Mouse (Mus musculus) G1E (cell line): ENCODE measurements around the gene Fstl1. TPM values are rescaled to one million over a fixed set of nuclear protein-coding genes. Genes with fewer than 3 reads are reported as not detected.
A peak's percentile ranks its signal among the peaks of the same experiment; 100 is the strongest.

ENCODE experiments used
- ATAC-seq: 2 replicates; pipeline ENCODE4 v1.8.0; 2016; ENCODE audit warnings: mild to moderate bottlenecking; ENCODE audit not compliant: insufficient number of reproducible peaks, poor library complexity, low FRiP score, severe bottlenecking; ENCODE audit errors: extremely low read depth
- DNase-seq: peaks from one replicate; pipeline ENCODE4 v3.0.0; 2012; ENCODE audit warnings: low spot score
- H3K27me3 ChIP-seq: 2 replicates; pipeline ENCODE4 v1.6.1; 2012; ENCODE audit warnings: mild to moderate bottlenecking, low read length, inconsistent platforms; ENCODE audit not compliant: insufficient read depth
- H3K36me3 ChIP-seq: replicated peaks from 2 replicates; pipeline ENCODE3; 2012; ENCODE audit warnings: mild to moderate bottlenecking, inconsistent platforms
- H3K4me1 ChIP-seq: 2 replicates; pipeline ENCODE4 v1.6.1; 2012; ENCODE audit warnings: low read depth, low read length, inconsistent platforms, mixed read lengths; ENCODE audit not compliant: insufficient read depth
- H3K4me3 ChIP-seq: 2 replicates; pipeline ENCODE4 v1.5.1; 2012; ENCODE audit warnings: low read depth, mild to moderate bottlenecking, inconsistent platforms, low read length, moderate library complexity, mixed read lengths
- H3K9me3 ChIP-seq: replicated peaks from 2 replicates; pipeline ENCODE4 v1.6.1; 2012; ENCODE audit warnings: inconsistent platforms
- CTCF ChIP-seq: IDR thresholded peaks from 2 replicates; pipeline ENCODE4 v1.5.1; 2012; ENCODE audit warnings: low read depth, low read length, inconsistent platforms, mixed read lengths
- GATA1 ChIP-seq: IDR thresholded peaks from 2 replicates; pipeline ENCODE4 v1.6.1; 2012; ENCODE audit warnings: borderline replicate concordance, low read length, inconsistent platforms, mixed read lengths
- GATA2 ChIP-seq: IDR thresholded peaks from 2 replicates; pipeline ENCODE4 v1.6.1; 2012; ENCODE audit warnings: low read depth, low read length, inconsistent platforms, borderline replicate concordance
- POLR2AphosphoS5 ChIP-seq: IDR thresholded peaks from 2 replicates; pipeline ENCODE4 v1.6.1; 2012; ENCODE audit warnings: low read depth, low read length, inconsistent platforms; ENCODE audit not compliant: insufficient replicate concordance
- TAL1 ChIP-seq: conservative IDR thresholded peaks from 2 replicates; pipeline ENCODE4 v1.6.1; 2012; ENCODE audit warnings: low read depth, low read length, inconsistent platforms, mixed read lengths
- polyA plus RNA-seq: library from polyadenylated mRNA; stranded (reverse); fragments of >175 nt; gene quantifications from 2 replicates; pipeline ENCODE4 v1.2.3, GENCODE M21; 2012
- total RNA-seq, 2 experiments: library from RNA; stranded (forward) in 1 of 2; stranded (reverse) in 1 of 2; fragments of 200-1000 nt in 1 of 2; fragments of >200 nt in 1 of 2; fragmentation: Nextera tagmentation in 1 of 2; gene quantifications; 2 replicates each; pipeline ENCODE4 v1.2.3; 2014 to 2017

The Fstl1 gene
- total and polyA plus RNA-seq, 3 experiments = 0.67 to 7.4 (median 4.8) TPM

DNA sequence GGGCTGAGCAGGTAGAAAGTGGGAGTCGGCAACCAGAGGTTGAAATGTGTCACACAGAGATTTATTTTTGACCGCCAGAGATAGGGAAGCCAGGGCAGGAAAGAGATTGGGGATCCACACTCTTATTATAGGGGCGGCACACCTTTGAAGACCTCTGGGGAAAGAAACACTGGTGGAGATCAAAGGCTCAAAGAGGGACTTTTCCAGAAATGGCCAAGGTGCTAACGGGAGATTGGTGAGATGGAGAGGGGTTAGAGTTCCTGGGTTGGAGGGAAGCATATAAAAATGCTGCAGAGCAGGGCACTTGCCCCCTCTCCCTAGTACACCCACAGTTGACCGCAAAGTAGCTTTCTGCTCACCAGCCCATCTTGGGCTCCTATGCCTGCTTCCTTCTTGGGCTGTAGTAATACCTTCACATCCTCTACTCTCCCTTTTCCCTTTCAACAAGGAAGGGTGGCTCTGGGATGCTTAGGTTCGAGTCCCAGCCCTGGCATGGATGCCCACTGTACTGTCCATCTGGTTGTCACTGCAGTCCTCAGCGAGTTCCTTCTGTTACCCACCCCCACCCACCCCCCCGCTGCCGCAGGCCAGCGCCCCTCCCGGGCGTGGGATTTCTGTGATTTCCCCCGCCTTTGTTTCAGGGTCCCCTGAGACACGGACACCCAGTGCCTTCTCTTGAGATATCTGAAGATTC lies 360 bp upstream of the Fstl1 start:
- DNase-seq (no peak), ATAC-seq (no peak)
- H3K27me3 ChIP-seq = peaks cover 46% of the 10 kb centered on the region
- peak overlapping the region; percentile 68 for H3K4me3 ChIP-seq
- TF ChIP-seq CTCF (no peak), POLR2AphosphoS5 (no peak), TAL1 (no peak), GATA1 (no peak), GATA2 (no peak)
- H3K36me3 ChIP-seq = no peaks in the 10 kb centered on the region
- peaks cover 42% of the 10 kb centered on the region for H3K4me1 ChIP-seq
- H3K9me3 ChIP-seq = no peaks in the 10 kb centered on the region

DNA sequence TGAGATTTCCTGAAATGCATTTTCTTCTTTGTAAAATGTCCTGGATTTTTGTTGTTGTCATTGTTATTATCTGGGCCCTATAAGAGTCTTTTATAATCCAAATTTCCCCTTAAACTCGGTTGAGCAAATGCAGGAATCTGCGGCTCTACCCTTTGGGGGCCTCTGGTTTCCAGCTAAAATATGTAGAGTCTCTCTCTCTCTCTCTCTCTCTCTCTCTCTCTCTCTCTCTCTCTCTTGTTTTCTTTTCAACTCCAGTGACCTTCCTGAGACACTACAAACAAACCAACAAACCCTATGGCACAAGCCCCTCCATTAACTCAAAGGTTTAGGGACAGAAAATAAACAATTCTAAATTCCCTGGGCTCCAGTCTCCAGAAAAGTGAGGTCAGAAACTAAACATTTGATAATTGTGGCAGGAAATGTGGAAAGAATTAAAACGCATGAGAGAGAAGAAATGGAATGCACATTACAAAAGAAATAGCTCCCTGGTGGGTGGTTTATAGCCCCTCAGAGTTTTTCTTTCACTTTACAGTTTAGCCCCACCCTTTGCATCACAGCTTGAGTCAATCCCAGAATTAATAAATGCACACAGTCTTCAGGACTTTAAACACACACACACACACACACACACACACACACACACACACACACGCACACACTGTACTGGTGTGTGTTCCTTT lies 1.3 kb downstream of the Fstl1 start:
- Histone ChIP-seq H3K9me3 (no peaks in the 10 kb centered on the region), H3K4me1 (peaks cover 44% of the 10 kb centered on the region), H3K36me3 (no peaks in the 10 kb centered on the region), H3K4me3 (no peak overlapping the region), H3K27me3 (peaks cover 36% of the 10 kb centered on the region)
- TF ChIP-seq TAL1 (no peak), POLR2AphosphoS5 (no peak), GATA1 (no peak), CTCF (no peak), GATA2 (no peak)
- ATAC-seq = no peak
- no peak for DNase-seq

DNA sequence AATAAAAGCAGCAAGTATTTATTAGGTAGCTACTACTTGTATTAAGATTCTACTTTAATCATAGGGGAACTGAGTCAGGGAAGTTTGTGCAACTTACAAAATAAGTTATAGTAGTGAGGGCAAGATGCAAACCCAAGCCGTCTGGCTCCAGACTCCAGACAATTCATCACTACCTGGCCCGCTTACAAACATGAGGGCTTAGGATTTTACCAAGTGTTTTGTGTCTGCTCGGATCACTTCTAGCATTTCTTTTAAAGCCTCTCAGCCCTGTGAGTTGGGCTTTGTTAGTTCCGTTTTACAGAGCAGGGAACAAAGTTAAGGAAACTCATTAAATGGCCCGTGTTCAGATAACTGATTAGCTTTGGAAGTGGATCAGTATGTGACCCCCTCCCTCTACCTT lies 1.9 kb downstream of the Fstl1 start:
- DNase-seq (no peak), ATAC-seq (no peak)
- Histone ChIP-seq H3K4me3 (no peak overlapping the region), H3K4me1 (peaks cover 44% of the 10 kb centered on the region), H3K36me3 (no peaks in the 10 kb centered on the region), H3K27me3 (peaks cover 30% of the 10 kb centered on the region), H3K9me3 (no peaks in the 10 kb centered on the region)
- TF ChIP-seq CTCF (no peak), TAL1 (no peak), GATA1 (no peak), POLR2AphosphoS5 (no peak), GATA2 (no peak)

DNA sequence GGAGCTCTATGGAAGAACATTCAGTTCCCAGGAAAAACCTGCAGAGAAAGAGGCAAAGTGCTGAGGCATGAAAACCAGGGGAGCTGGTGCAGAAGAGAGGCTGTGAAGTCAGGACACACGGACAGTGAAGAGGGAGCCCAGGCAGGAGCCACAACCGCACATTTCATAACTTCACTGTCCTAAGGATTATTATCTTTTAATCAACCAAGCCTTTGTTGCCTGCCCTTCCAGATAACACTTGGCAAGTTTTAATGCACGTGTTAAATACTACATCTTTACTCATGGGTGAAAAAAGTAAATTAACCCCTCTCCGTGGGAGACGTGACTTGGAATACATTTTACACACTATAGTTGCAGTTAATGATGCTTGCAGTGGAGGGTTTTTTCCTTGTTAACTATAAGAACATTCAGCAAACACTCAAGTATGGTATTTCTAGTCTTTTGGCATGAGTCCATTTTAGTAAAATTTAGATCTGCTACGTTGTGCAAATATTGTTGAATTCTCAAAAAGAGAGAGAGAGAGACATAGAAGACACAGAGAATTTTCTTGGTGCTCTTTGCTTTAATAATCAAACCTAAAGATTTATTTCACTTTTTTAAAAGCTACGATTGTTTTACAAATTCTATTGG lies 3.1 kb downstream of the Fstl1 start:
- no peaks in the 10 kb centered on the region for H3K36me3 ChIP-seq
- ATAC-seq = peak; percentile 73
- peaks cover 44% of the 10 kb centered on the region for H3K4me1 ChIP-seq
- peak overlapping the region; percentile 42; the same call in 1 of the 2 replicates for H3K4me3 ChIP-seq
- H3K9me3 ChIP-seq = no peaks in the 10 kb centered on the region
- TF ChIP-seq TAL1 = peak; percentile 70
- no peak for TF ChIP-seq GATA2
- no peak for TF ChIP-seq CTCF
- TF ChIP-seq GATA1 = no peak
- TF ChIP-seq POLR2AphosphoS5 = no peak
- H3K27me3 ChIP-seq = peaks cover 26% of the 10 kb centered on the region
- DNase-seq = peak; percentile 8

DNA sequence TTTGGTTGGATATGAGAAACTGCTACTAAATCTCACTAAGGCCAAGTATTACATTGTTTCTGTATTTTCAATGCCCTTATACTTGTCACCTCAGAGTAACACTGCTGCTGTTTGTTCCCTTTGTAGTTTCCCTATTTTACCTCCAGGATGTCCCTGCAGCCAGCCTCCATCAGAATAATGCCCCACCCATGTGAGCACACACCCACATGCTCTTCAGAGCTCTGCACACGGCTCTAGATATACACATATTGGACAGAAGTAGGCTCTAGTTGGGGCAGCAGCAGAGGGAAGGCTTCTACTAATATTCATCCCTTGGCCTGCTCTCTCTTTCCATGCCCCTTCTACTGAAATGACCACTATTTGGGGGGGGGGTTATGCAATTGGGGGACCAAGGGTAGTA lies 3.7 kb downstream of the Fstl1 start:
- Histone ChIP-seq H3K27me3 (peaks cover 20% of the 10 kb centered on the region), H3K36me3 (no peaks in the 10 kb centered on the region), H3K4me1 (peaks cover 44% of the 10 kb centered on the region), H3K4me3 (no peak overlapping the region; the same call in 1 of the 2 replicates), H3K9me3 (no peaks in the 10 kb centered on the region)
- ATAC-seq (peak; percentile 70), DNase-seq (peak; percentile 44)
- TF ChIP-seq TAL1 (no peak), GATA2 (no peak), POLR2AphosphoS5 (no peak), GATA1 (no peak), CTCF (no peak)

DNA sequence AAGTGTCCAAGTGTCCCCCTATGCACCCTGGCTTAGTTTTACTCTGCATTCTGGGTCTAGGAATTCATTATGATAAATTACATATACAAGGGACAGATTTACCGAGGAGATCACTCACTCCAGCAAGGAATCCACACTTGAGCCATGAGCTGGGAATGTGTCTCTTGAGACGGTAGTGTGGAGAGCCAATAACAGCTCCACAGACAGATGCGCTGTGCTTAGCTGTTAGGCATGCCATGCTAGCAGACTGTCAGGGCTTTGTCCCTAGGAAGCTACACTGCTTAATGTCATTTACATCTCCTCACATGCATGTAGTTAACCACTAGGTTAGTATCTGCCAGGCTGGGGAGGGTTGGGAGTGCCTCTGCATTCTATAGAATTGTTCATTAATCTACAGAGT lies 4.2 kb downstream of the Fstl1 start:
- TF ChIP-seq POLR2AphosphoS5 = no peak
- no peak for TF ChIP-seq TAL1
- TF ChIP-seq GATA1 = no peak
- TF ChIP-seq CTCF = no peak
- TF ChIP-seq GATA2 = no peak
- Histone ChIP-seq H3K9me3 (no peaks in the 10 kb centered on the region), H3K36me3 (peaks cover 3% of the 10 kb centered on the region), H3K4me3 (peak overlapping the region; percentile 59; the same call in 1 of the 2 replicates), H3K27me3 (peaks cover 20% of the 10 kb centered on the region), H3K4me1 (peaks cover 44% of the 10 kb centered on the region)
- ATAC-seq (no peak), DNase-seq (no peak)
